Mouse (Mus musculus): ENCODE measurements around the gene Tk1.
"Not testable (repeated sequence)": the region's sequence is repeated elsewhere in the genome, so short reads cannot be mapped to it uniquely, and the experiment has no call there.

Tk1 gene

GRCm38 (mm10) chr11:117847593-117848215, 21.8 kb upstream of the Tk1 start:
- no peak for DNase-seq (ENCODE audit: low spot score in 2 of 2)

DNA sequence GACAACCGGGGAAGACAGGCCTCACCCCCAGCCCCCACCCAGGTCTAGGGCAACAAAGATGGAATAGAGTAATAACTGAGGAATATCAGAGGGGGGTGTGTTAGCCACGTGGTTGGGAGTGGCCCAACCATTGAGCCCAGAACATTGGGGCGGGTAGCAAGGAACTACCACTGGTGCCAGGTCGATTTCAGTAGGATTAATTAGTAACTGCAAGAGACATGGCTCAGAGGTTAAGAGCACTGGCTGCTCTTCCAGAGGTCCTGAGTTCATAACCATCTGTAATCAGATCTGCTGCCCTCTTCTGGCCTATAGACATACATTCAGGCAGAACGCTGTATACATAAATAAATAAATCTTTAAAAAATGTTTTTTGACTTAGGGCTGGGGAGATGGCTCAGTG, 20.7 kb upstream of the Tk1 start:
- no peak for DNase-seq (ENCODE audit: low spot score in 2 of 2)

GRCm38 (mm10) chr11:117845651-117846050, 19.8 kb upstream of the Tk1 start:
- DNase-seq (ENCODE audit: low spot score in 2 of 2): no peak

GRCm38 (mm10) chr11:117844997-117845396, 19.1 kb upstream of the Tk1 start:
- no peak for DNase-seq (ENCODE audit: low spot score in 2 of 2)

DNA sequence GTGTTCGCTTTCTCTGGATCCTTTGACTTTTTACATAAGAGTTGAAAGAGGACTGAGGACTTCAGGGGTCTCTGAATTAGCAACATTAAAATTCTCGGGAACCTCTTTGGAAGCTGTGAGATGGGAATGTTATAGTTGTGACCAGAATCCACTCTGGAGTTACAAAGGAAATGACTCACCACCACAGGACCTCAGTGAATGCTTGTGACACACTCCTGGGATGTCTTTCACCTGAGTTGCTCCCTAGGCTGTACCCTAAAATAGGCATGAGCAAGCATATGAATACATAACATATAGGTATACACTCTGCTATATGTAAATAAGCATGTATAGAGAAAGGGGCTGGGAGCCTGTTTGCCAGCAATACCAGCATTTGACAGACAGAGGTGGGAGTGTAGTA, 17.5 kb upstream of the Tk1 start:
- no peak for DNase-seq (ENCODE audit: low spot score in 2 of 2)

- no peak for DNase-seq (ENCODE audit: low spot score in 2 of 2)
Observed at GRCm38 (mm10) chr11:117840910-117841309, 15.0 kb upstream of the Tk1 start.

DNA sequence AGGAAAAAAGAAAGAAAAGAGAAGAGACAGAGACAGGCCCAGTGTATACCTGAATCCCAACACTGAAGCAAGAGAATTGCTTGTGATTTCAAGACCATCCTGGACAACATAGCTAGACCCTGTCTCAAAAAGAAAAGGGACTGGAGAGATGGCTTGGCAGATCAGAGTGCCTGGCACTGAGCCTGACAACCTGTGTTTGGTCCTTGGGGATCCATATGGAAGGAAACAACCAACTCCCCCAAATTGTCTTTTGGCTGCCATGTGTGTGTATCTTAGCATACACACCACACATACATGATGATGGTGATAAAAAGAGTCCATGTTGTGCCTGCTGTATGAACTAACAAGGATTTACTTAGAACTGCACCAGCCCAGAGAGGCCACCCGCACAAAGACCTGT, 13.1 kb upstream of the Tk1 start:
- no peak for DNase-seq (ENCODE audit: low spot score in 2 of 2)

GRCm38 (mm10) chr11:117838572-117838971, 12.7 kb upstream of the Tk1 start:
- DNase-seq (ENCODE audit: low spot score in 2 of 2): no peak

DNA sequence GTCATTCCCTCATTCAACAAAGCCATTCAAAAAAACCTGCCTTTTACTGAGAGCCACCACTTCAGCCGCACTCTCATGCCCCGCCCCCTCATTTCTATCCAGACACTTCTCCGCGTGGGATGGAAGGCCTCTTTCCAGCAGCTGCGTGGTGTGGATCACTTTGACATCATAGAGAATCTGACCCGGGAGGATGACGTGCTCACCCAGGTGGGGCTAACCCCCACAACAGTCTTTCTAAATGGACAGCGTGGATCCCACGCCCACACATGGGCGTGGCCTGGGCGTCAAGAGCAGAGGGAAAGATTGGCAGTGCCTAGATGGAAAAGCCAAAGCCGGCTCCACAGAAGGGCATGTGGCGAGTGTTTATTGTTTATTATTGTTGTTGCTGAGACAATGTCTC, 10.4 kb upstream of the Tk1 start:
- DNase-seq (ENCODE audit: low spot score in 2 of 2): no peak

DNA sequence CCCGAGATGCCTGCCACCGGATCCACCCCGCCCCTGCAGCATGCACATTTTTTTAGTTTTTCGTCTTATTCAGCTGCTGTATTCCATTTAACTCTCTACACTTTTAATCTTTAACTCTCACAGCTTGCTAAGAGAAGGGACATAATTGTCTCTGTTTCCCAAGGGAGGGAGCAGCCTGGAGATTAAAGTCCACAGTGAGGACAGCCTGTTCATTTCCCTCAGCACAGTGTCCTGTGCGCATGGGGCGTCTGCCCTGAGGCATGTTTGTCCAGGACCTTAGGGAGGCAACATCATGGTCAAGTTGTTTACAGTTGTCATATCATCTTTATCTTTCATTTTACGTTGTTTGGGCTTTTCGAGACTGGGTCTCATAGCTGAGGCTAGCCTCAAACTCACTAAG, 8.2 kb upstream of the Tk1 start:
- DNase-seq (ENCODE audit: low spot score in 2 of 2): no peak

DNA sequence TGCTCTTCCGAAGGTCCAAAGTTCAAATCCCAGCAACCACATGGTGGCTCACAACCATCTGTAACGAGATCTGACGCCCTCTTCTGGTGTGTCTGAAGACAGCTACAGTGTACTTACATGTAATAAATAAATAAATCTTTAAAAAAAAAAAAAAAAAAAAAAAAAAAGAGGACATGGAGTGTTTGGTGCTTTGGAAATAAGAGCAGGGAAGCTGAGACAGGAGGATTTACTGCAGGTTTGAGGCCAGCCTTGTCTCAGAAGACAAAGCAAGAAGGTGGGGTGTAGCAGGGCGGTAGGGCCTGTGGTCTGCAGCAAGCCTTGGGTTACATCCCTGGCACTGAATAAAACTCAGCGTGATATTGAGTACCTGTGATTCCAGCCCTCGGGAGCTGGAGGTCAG, 7.6 kb upstream of the Tk1 start:
- not testable (repeated sequence) for DNase-seq (ENCODE audit: low spot score in 2 of 2)

DNA sequence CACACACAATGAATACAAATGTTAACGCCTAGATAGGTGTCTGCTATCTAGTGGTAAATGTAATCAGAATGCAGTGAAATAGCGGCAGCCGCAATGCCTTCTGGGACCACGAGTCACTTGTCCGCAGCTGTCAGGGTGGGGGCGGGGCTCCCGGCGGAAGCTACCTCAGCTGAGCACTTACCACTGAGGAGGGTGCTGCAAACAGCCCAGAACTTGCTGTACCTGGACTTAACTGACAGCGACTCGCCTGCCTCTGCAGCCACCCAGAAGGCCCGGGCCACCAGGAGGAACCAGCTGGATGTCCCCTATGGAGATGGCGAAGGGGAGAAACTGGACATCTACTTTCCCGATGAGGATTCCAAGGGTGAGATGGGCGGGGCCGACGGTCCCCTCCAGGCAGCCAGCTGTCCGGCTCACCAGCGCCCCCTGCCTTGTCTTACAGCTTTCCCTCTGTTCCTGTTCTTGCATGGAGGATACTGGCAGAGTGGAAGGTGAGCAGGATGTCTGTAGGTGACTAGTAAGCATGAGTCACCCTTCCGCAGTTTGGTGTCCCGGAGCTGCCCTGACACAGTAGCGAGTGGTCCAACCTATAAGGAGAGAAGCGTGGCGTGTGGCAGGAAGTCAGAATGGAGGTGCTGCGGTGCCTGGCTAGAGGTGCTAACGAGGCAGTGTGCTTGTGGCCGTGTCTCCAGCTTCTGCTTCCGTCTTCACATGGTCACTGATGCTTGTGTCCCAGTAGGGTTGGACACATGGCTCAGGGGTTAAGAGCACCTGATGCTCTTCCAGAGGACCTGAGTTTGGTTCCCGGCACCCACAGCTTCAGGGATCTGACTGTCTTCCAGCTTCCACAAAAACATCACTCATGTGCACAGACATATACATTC, 6.4 kb upstream of the Tk1 start:
- DNase-seq (ENCODE audit: low spot score in 2 of 2): peak in 1 of 2 experiments; percentile 49

- DNase-seq (ENCODE audit: low spot score in 2 of 2): no peak
Observed at GRCm38 (mm10) chr11:117830401-117830800, 4.5 kb upstream of the Tk1 start.

DNA sequence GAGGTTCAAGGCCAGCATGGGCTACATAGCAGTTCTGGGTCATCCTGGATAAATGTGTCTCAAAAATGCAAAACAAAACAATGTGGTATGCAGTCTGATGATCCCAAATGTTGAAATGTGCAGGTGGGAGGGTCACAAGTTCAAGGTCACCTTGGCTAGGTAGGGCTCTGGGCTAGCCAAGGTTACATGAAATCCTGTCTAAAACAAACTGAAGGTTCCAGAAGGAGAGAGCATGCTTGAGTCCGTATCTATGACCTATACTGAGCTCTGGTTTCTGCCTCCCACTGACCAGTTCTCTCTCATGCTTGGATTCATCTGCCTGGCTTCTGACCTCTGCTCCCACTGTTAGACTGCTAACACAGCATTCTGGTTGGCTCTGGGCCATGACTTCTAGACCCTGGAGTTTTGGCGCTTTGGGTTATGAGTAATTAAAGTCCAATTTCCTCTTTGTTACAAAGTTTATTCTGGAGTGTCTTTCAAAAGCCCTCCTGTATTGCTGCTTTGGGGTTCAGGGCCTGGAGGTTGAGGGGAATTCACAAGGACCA, 3.9 kb upstream of the Tk1 start:
- no peak for DNase-seq (ENCODE audit: low spot score in 2 of 2)

GRCm38 (mm10) chr11:117828888-117829604, 3.2 kb upstream of the Tk1 start:
- no peak for DNase-seq (ENCODE audit: low spot score in 2 of 2)

DNA sequence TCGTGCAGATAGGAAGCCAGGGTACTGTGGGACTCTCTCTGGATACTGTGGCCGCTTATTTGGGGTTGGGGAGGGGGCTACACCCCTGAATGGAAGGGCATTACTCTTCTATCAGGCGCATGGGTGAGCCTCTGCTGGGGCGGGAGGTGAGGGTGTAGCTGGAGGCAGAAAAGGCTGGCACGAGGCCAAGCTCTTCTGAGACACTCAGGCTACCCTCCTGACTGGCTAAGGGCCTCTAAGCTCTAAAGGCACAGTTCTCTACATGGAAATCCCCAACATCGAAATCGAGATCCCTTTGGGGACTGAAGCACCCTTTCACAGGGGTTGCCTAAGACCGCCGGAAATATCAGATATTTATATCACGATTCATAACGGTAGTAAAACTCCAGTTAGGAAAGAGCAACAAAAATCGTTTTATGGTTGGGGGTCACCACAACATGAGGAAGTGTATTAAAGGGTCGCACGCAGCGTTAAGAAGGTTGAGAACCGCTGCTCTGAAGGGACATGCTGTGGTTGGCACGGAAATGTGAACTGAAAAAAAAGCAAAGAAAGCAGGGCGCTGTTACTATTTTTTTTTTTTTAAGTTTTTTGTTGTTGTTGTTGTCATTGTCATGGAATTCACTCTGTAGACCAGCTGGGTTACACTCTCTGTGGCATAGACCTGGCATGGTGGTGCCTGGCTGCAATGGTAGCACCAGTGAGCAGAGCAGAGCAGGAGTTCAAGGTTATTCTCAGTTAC, 2.4 kb upstream of the Tk1 start:
- no peak for DNase-seq (ENCODE audit: low spot score in 2 of 2)

- DNase-seq (ENCODE audit: low spot score in 2 of 2): no peak
Observed at GRCm38 (mm10) chr11:117827386-117827785, 1.5 kb upstream of the Tk1 start.

- no peak for DNase-seq (ENCODE audit: low spot score in 2 of 2)
Observed at GRCm38 (mm10) chr11:117826916-117827315, 1.0 kb upstream of the Tk1 start.

GRCm38 (mm10) chr11:117826164-117826563, 272 bp upstream of the Tk1 start:
- no peak for DNase-seq (ENCODE audit: low spot score in 2 of 2)

DNA sequence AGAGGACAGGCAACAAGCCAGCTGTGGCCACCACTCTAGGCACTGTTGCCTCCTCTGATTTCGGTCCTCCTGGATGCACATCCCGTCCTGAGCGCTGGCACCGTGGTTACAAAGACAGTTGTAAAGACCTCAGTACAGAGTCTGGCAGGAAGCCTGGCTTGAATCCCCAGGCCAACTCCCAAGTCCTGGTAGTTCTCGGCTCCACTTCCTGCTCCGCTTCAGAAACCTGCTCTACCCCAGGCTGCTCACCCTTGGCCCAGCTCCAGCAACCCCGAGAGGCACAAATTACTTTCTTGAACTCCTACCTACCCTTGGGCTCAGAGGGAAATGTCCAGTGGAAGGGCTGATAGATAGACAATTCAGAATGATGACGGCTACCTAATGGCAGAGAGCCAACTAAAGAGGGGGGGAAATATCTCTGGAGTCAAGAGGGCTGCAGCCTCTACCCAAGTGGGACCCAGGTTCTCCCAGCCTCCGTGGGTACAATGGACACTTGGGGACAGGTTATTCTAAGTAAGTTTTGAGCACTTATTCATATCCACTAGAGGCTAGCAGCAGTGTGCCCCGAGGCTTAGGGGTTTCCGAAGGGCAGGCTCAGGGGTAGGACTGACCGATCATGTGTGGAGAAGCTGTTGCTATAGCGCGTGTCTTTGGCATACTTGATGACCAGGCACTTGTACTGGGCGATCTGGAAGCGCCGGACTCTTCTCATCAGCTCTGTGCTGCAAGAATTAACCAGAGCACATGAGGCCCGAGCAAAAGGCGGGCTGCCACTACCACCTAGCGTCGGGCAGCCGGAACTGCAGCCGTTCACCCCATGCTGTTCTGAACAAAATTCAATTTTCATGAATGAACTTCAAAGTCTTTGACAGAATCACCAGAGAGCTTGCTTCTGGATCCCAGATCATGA, 1.6 kb downstream of the Tk1 start:
- DNase-seq (ENCODE audit: low spot score in 2 of 2): peak; percentile 67 to 78

- no peak for DNase-seq (ENCODE audit: low spot score in 2 of 2)
Observed at GRCm38 (mm10) chr11:117823411-117823810, 2.5 kb downstream of the Tk1 start.

All from urinary bladder, adult 18-20 months (tissue).